Mouse (Mus musculus): Measurements from ENCODE around the gene Nkg7. TPM values are rescaled to one million over a fixed set of nuclear protein-coding genes. Genes with fewer than 3 reads are reported as not detected.

The Nkg7 gene
- polyA plus RNA-seq, 1 experiment = 23.8 TPM

DNA sequence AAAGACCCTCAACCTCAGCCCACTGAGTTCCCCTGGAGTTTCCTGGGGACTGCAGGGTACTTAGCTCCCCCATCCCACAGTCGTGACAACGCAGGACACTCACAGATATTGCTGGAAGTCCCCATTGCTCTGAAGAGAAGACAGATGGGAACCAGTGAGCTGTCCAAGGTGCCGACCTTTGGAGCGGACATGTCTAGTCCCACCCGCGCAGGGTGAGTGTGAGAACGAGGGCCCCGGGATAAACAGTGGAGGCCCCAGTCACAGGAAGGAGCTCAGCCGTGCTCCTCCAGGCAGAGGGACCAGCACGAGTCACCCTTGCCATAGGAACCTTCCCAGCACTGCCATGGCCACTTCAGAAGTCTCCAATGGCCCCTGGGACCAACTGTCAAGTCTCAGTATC lies 46.4 kb downstream of the Nkg7 start:
- DNase-seq (ENCODE audit: low read depth, low spot score) = no peak
- 10% methylated on average over 10 of the region's 10 CpGs for WGBS

Other genes with a start within 250 kb of the Nkg7 start
- gene Zfp715, start 123.8 kb upstream of the Nkg7 start, polyA plus RNA-seq (2012; rRNA removed) = 2.0 and 3.4 TPM in 2 replicates
- 2.0 and 5.1 TPM in 2 replicates for gene Siglecf, start 85.7 kb upstream of the Nkg7 start, polyA plus RNA-seq (2012; rRNA removed)
- gene Siglecg, start 28.9 kb upstream of the Nkg7 start, polyA plus RNA-seq (2012; rRNA removed) = 12.5 and 15.7 TPM in 2 replicates
- not detected in 2 replicates for gene Lim2, start 9.4 kb upstream of the Nkg7 start, polyA plus RNA-seq (2012; rRNA removed)
- not detected in 2 replicates for gene Cldnd2, start 3.7 kb downstream of the Nkg7 start, polyA plus RNA-seq (2012; rRNA removed)
- gene Etfb, start 7.0 kb downstream of the Nkg7 start, polyA plus RNA-seq (2012; rRNA removed) = 95.4 and 114 TPM in 2 replicates
- gene Gm45233, start 7.1 kb downstream of the Nkg7 start, polyA plus RNA-seq (2012; rRNA removed) = 0.33 TPM in 1 of 2 replicates, not detected in the other
- gene Vsig10l, start 26.1 kb downstream of the Nkg7 start, polyA plus RNA-seq (2012; rRNA removed) = 2.0 and 2.2 TPM in 2 replicates
- 1.2 and 1.8 TPM in 2 replicates for gene Iglon5, start 53.0 kb downstream of the Nkg7 start, polyA plus RNA-seq (2012; rRNA removed)
- not detected in 2 replicates for gene 4931406B18Rik, start 68.9 kb downstream of the Nkg7 start, polyA plus RNA-seq (2012; rRNA removed)
- gene Cd33, start 107.4 kb downstream of the Nkg7 start, polyA plus RNA-seq (2012; rRNA removed) = 2.2 and 5.0 TPM in 2 replicates
- gene Zfp658, start 125.2 kb downstream of the Nkg7 start, polyA plus RNA-seq (2012; rRNA removed) = 0.83 and 1.3 TPM in 2 replicates
- gene Zfp719, start 142.5 kb downstream of the Nkg7 start, polyA plus RNA-seq (2012; rRNA removed) = 0.98 and 1.7 TPM in 2 replicates
- gene Zfp819, start 170.1 kb downstream of the Nkg7 start, polyA plus RNA-seq (2012; rRNA removed) = 0.10 TPM in 1 of 2 replicates, not detected in the other
- 19.4 and 35.3 TPM in 2 replicates for gene Ceacam18, start 197.6 kb downstream of the Nkg7 start, polyA plus RNA-seq (2012; rRNA removed)
- 4.4 and 4.8 TPM in 2 replicates for gene Siglece, start 223.1 kb downstream of the Nkg7 start, polyA plus RNA-seq (2012; rRNA removed)
- 8.8 and 9.2 TPM in 2 replicates for gene Ctu1, start 234.9 kb downstream of the Nkg7 start, polyA plus RNA-seq (2012; rRNA removed)

All from large intestine, adult 2 months (tissue).